Mouse (Mus musculus): ENCODE results near the gene Chst2. TPM values are rescaled to one million over a fixed set of nuclear protein-coding genes. Genes with fewer than 3 reads are reported as not detected.

The Chst2 gene
- total and polyA plus RNA-seq, 2 experiments from 2014 or later = 0.93 to 2.8 TPM

DNA sequence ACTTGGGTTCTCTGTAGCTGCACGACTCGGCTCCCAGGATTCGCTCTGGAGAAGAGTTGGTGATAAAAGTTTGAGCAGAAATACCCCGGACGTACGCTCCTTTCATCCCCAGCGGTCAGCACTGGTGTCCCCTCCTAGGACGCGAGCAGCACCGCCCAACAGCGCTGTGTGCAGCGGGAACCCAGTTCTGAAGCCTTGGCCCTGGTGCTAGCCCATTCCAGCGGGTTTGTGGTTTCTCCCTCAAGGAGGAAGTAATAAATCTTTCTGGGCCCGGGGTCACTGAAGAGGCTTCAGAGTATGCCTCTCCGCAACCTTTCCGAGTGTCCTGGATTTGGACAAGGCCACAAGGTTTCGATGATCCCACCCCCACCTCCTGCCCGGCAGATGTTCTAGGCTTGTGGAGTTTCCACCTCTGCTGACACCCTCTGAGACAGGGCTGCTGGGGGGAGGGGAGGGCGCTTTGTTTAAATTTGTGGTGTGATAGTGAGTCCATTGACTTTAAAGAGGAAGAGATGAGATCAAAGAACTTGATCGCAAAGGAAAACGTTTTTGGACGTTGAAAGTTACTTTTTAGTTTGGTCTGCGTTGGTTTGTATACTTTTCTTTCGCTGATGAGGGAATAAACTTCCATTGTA lies 1.2 kb upstream of the Chst2 start:
- peak; percentile 35 for ATAC-seq (ENCODE audit: insufficient read depth, low read depth)
- TF ChIP-seq EP300 (IDR thresholded peaks at IDR 0.05; ENCODE audit: low read depth) (no peak), CTCF (IDR thresholded peaks at IDR 0.05; ENCODE audit: low read depth) (no peak)
- WGBS = under 1% methylated on average over 24 of the region's 24 CpGs
- H3K27me3 ChIP-seq (ENCODE audit: control insufficient read depth, insufficient read depth, low read length) = peaks cover 60% of the 10 kb centered on the region
- no peaks in the 10 kb centered on the region for H3K9me3 ChIP-seq (replicated peaks; ENCODE audit: control insufficient read depth, low read length)
- H3K4me3 ChIP-seq (ENCODE audit: low read depth, low read length) = peak overlapping the region; percentile 71
- no peaks in the 10 kb centered on the region for H3K36me3 ChIP-seq (replicated peaks; ENCODE audit: control insufficient read depth, insufficient read depth, low read length)
- H3K27ac ChIP-seq (ENCODE audit: low read depth) = peak overlapping the region; percentile 54
- H3K9ac ChIP-seq (replicated peaks; ENCODE audit: low read depth, low read length) = peak overlapping the region; percentile 35; the same call in 1 of the 2 replicates
- DNase-seq (ENCODE audit: low spot score) = peak; percentile 27
- peak overlapping the region; percentile 98 for H3K4me2 ChIP-seq (ENCODE audit: low read depth, low read length)
- H3K4me1 ChIP-seq (ENCODE audit: control insufficient read depth, insufficient read depth) = 0 out of 2 replicates have a peak, but pooled peaks cover 16% of the 10 kb centered on the region

DNA sequence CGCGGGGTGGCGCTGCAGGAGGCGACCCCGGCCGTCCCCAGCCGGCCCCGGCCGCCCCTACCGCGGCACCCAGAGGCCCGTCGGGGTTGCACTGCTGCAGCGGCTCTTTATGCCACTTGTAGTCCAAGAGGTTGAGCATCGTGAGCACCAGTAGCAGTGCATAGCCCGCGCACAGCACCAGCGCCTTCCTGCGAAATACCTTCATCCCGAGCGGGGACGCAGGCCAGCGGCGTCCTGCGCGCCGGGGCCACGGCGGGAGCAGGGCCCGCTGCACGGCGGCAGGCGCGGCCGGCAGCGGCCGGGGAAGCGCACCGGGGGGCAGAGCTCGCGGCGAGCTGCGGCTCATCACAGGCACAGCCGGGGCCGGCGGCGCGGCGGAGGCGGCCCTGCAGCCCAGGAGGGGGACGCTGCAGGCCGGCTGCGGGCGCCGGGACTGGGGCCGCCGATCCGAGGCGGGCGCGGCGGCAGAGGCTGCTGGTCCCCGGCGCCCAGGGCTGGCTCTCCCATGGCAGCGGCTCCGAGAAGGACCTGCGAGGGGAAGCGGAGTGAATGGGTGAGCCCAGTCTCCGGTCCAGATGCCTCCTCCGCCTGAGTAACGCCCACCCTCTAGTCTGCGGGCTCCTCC lies 464 bp downstream of the Chst2 start:
- DNase-seq (ENCODE audit: low spot score) (no peak), ATAC-seq (ENCODE audit: insufficient read depth, low read depth) (peak; percentile 15)
- Histone ChIP-seq H3K9me3 (replicated peaks; ENCODE audit: control insufficient read depth, low read length) (no peaks in the 10 kb centered on the region), H3K9ac (replicated peaks; ENCODE audit: low read depth, low read length) (peak overlapping the region; percentile 52), H3K27me3 (ENCODE audit: control insufficient read depth, insufficient read depth, low read length) (peaks cover 56% of the 10 kb centered on the region), H3K36me3 (replicated peaks; ENCODE audit: control insufficient read depth, insufficient read depth, low read length) (no peaks in the 10 kb centered on the region), H3K4me3 (ENCODE audit: low read depth, low read length) (peak overlapping the region; percentile 71), H3K4me2 (ENCODE audit: low read depth, low read length) (peak overlapping the region; percentile 98), H3K27ac (ENCODE audit: low read depth) (no peak overlapping the region), H3K4me1 (ENCODE audit: control insufficient read depth, insufficient read depth) (0 out of 2 replicates have a peak, but pooled peaks cover 16% of the 10 kb centered on the region)
- TF ChIP-seq EP300 (IDR thresholded peaks at IDR 0.05; ENCODE audit: low read depth) (no peak), CTCF (IDR thresholded peaks at IDR 0.05; ENCODE audit: low read depth) (no peak)
- 0% methylated on average over 59 of the region's 72 CpGs for WGBS

DNA sequence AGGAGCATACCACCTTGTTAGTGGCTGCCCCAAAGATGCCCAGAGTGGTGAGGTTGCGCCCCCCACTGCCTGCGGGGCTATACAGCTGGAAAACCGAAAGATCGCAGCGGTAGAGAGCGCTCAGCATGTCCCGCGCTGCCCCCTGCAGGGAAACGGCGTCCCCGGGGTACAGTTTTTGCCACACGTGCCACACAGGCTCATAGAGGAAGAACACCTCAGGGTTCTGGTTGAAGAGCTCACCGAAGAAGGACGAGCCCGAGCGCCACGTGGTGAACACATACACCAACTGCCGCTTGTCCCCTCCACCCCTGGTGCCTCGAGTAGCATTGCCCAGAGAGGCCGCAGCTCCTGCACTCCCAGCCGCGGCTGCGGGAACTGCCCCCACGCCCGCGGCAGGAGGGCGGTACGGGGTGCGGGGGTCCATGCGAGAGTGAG lies 994 bp downstream of the Chst2 start:
- ATAC-seq (ENCODE audit: insufficient read depth, low read depth) = peak; percentile 50

DNA sequence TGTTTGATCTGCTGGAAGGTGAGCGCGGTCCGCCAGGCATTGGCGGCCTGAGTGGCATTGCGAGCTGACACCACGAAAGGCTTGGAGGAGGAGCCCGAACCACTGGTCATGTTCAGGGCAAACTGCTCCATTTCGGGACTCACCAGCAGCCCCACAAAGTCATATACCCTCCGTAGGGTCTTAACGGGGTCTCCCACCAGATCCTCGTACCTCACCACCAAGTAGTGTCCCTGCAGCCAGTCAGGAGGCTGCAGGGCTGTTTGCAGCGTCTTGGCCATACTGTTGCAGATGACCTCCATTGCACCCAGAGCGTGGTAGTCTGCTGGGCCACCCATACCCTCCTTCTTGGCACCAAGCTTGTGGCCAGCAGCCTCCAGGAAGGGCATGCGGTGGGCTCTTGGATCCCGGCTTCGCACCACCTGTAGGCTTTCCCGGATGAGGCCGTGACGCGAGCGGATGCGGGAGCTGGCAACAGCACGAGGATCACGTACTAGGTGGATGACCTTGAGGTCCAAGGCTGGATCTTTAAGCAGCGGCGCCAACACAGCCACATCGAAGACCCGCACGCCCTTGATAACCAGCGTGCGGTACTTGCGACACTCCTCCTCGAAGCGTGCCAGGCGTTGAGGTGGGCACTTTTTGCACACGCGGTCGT lies 1.6 kb downstream of the Chst2 start:
- Histone ChIP-seq H3K9ac (replicated peaks; ENCODE audit: low read depth, low read length) (no peak overlapping the region), H3K36me3 (replicated peaks; ENCODE audit: control insufficient read depth, insufficient read depth, low read length) (no peaks in the 10 kb centered on the region), H3K4me3 (ENCODE audit: low read depth, low read length) (peak overlapping the region; percentile 71), H3K4me1 (ENCODE audit: control insufficient read depth, insufficient read depth) (0 out of 2 replicates have a peak, but pooled peaks cover 16% of the 10 kb centered on the region), H3K9me3 (replicated peaks; ENCODE audit: control insufficient read depth, low read length) (no peaks in the 10 kb centered on the region), H3K27ac (ENCODE audit: low read depth) (no peak overlapping the region), H3K4me2 (ENCODE audit: low read depth, low read length) (peak overlapping the region; percentile 98), H3K27me3 (ENCODE audit: control insufficient read depth, insufficient read depth, low read length) (peaks cover 48% of the 10 kb centered on the region)
- DNase-seq (ENCODE audit: low spot score) = no peak
- no peak for ATAC-seq (ENCODE audit: insufficient read depth, low read depth)
- TF ChIP-seq EP300 (IDR thresholded peaks at IDR 0.05; ENCODE audit: low read depth) (no peak), CTCF (IDR thresholded peaks at IDR 0.05; ENCODE audit: low read depth) (no peak)
- WGBS = 74% methylated on average over 38 of the region's 38 CpGs

More for the DNA sequence above, 994 bp downstream of the Chst2 start:
- H3K27ac ChIP-seq (ENCODE audit: low read depth) = no peak overlapping the region
- 0 out of 2 replicates have a peak, but pooled peaks cover 16% of the 10 kb centered on the region for H3K4me1 ChIP-seq (ENCODE audit: control insufficient read depth, insufficient read depth)
- peak; percentile 47 for DNase-seq (ENCODE audit: low spot score)
- peak overlapping the region; percentile 52 for H3K9ac ChIP-seq (replicated peaks; ENCODE audit: low read depth, low read length)
- H3K36me3 ChIP-seq (replicated peaks; ENCODE audit: control insufficient read depth, insufficient read depth, low read length) = no peaks in the 10 kb centered on the region
- peak; percentile 71 for TF ChIP-seq CTCF (IDR thresholded peaks at IDR 0.05; ENCODE audit: low read depth)
- TF ChIP-seq EP300 (IDR thresholded peaks at IDR 0.05; ENCODE audit: low read depth) = no peak
- peak overlapping the region; percentile 98 for H3K4me2 ChIP-seq (ENCODE audit: low read depth, low read length)
- peak overlapping the region; percentile 71 for H3K4me3 ChIP-seq (ENCODE audit: low read depth, low read length)
- H3K27me3 ChIP-seq (ENCODE audit: control insufficient read depth, insufficient read depth, low read length) = peaks cover 54% of the 10 kb centered on the region
- WGBS = under 1% methylated on average over 30 of the region's 30 CpGs
- H3K9me3 ChIP-seq (replicated peaks; ENCODE audit: control insufficient read depth, low read length) = no peaks in the 10 kb centered on the region

DNA sequence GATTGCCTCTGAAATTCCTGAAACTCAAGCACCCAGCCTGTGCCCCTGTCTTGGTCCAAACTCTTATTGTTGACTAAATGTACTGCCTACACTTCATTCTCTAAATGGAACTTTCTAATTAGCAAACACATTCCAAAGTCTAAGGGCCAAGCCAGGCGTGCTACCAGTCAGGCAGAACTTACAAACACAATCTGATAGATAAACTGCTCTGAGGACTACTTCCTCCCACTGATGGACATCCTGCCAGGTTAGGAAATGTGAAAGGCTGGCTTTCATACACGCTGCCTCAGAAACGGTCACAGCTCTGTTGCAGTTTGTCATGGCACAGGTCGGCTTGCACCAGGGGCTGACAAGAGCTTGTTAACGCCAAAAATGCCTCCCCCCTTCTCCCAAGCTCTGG lies 4.8 kb downstream of the Chst2 start:
- 14% methylated on average over 5 of the region's 5 CpGs for WGBS
- Histone ChIP-seq H3K4me3 (ENCODE audit: low read depth, low read length) (no peak overlapping the region), H3K36me3 (replicated peaks; ENCODE audit: control insufficient read depth, insufficient read depth, low read length) (no peaks in the 10 kb centered on the region), H3K4me1 (ENCODE audit: control insufficient read depth, insufficient read depth) (0 out of 2 replicates have a peak, but pooled peaks cover 10% of the 10 kb centered on the region), H3K27ac (ENCODE audit: low read depth) (no peak overlapping the region), H3K4me2 (ENCODE audit: low read depth, low read length) (no peak overlapping the region), H3K9ac (replicated peaks; ENCODE audit: low read depth, low read length) (no peak overlapping the region), H3K9me3 (replicated peaks; ENCODE audit: control insufficient read depth, low read length) (no peaks in the 10 kb centered on the region), H3K27me3 (ENCODE audit: control insufficient read depth, insufficient read depth, low read length) (peaks cover 21% of the 10 kb centered on the region)
- DNase-seq (ENCODE audit: low spot score) = no peak
- TF ChIP-seq EP300 (IDR thresholded peaks at IDR 0.05; ENCODE audit: low read depth) (no peak), CTCF (IDR thresholded peaks at IDR 0.05; ENCODE audit: low read depth) (no peak)
- ATAC-seq (ENCODE audit: insufficient read depth, low read depth) = no peak

Data from heart, postnatal 0 days (tissue).